Comparison of ENCODE assay signal across 9 mouse cellular contexts in genomic region chr12:112810092-112810885, GRCm38 (mm10). TPM values are rescaled to one million over a fixed set of nuclear protein-coding genes. Genes with fewer than 3 reads are reported as not detected.
DNase-seq lines count a peak whose midpoint lies in the region; ATAC-seq lines count a peak whose summit lies in the region.
"Had no signal": no experiment of that assay in that cellular context is flagged by ENCODE, and none has a peak within 500 bp of the region (broad histone marks: within the 10 kb centered on the region; RNA-seq: fewer than 3 reads in every experiment).

No protein-coding gene starts in this region.

- H3K9me3 ChIP-seq in limb, embryonic 12.5 days = no peaks in the 10 kb centered on the region
- no peaks in the 10 kb centered on the region for H3K9me3 ChIP-seq in limb, embryonic 10.5 days (replicated peaks)
- H3K9me3 ChIP-seq in embryonic facial prominence, embryonic 15.5 days (replicated peaks) = no peaks in the 10 kb centered on the region
- H3K9me3 ChIP-seq in hindbrain, embryonic 14.5 days (ENCODE audit: control insufficient read depth, low read length) = no peaks in the 10 kb centered on the region

- peaks cover 17% of the 10 kb centered on the region for H3K4me1 ChIP-seq in limb, embryonic 12.5 days (replicated peaks)
- peaks cover 26% of the 10 kb centered on the region for H3K4me1 ChIP-seq in limb, embryonic 10.5 days
- H3K4me1 ChIP-seq in embryonic facial prominence, embryonic 15.5 days = peaks cover 17% of the 10 kb centered on the region
- H3K4me1 ChIP-seq in hindbrain, embryonic 14.5 days (replicated peaks; ENCODE audit: control insufficient read depth, insufficient read depth, low read length) = peaks cover 17% of the 10 kb centered on the region

- H3K36me3 ChIP-seq in limb, embryonic 12.5 days = peaks cover 24% of the 10 kb centered on the region; the same call in 1 of the 2 replicates
- peaks cover 34% of the 10 kb centered on the region for H3K36me3 ChIP-seq in limb, embryonic 10.5 days
- H3K36me3 ChIP-seq in embryonic facial prominence, embryonic 15.5 days = peaks cover 8% of the 10 kb centered on the region; the same call in 1 of the 2 replicates
- peaks cover 31% of the 10 kb centered on the region for H3K36me3 ChIP-seq in hindbrain, embryonic 14.5 days (replicated peaks; ENCODE audit: control insufficient read depth, insufficient read depth)

- H3K4me2 ChIP-seq in limb, embryonic 12.5 days = peak overlapping the region; percentile 99; the same call in 1 of the 2 replicates
- peak overlapping the region; percentile 98; the same call in 1 of the 2 replicates for H3K4me2 ChIP-seq in embryonic facial prominence, embryonic 15.5 days (replicated peaks)
- peak overlapping the region; percentile 90 for H3K4me2 ChIP-seq in hindbrain, embryonic 14.5 days (replicated peaks)

- H3K27ac ChIP-seq in limb, embryonic 12.5 days = no peak overlapping the region
- no peak overlapping the region for H3K27ac ChIP-seq in limb, embryonic 10.5 days
- H3K27ac ChIP-seq in embryonic facial prominence, embryonic 15.5 days (replicated peaks) = no peak overlapping the region
- H3K27ac ChIP-seq in hindbrain, embryonic 14.5 days = no peak overlapping the region

- H3K4me3 ChIP-seq in limb, embryonic 12.5 days (replicated peaks) = peak overlapping the region; percentile 71; the same call in 1 of the 2 replicates
- no peak overlapping the region for H3K4me3 ChIP-seq in limb, embryonic 10.5 days
- peak overlapping the region; percentile 75; the same call in 1 of the 2 replicates for H3K4me3 ChIP-seq in embryonic facial prominence, embryonic 15.5 days (replicated peaks)
- no peak overlapping the region for H3K4me3 ChIP-seq in hindbrain, embryonic 14.5 days (replicated peaks; ENCODE audit: low read length)

- ATAC-seq in limb, embryonic 12.5 days (ENCODE audit: insufficient number of reproducible peaks, insufficient read depth, low FRiP score, low TSS enrichment, low read depth) = no peak
- ATAC-seq in embryonic facial prominence, embryonic 15.5 days (ENCODE audit: insufficient number of reproducible peaks, low FRiP score, low TSS enrichment, low read depth) = no peak
- no peak for ATAC-seq in hindbrain, embryonic 14.5 days (ENCODE audit: low FRiP score)

- H3K27me3 ChIP-seq in limb, embryonic 12.5 days = peaks cover 28% of the 10 kb centered on the region
- peaks cover 35% of the 10 kb centered on the region for H3K27me3 ChIP-seq in limb, embryonic 10.5 days (ENCODE audit: low read depth, poor library complexity, severe bottlenecking)
- H3K27me3 ChIP-seq in embryonic facial prominence, embryonic 15.5 days = no peaks in the 10 kb centered on the region
- H3K27me3 ChIP-seq in hindbrain, embryonic 14.5 days (ENCODE audit: control insufficient read depth, insufficient read depth, low read length) = no peaks in the 10 kb centered on the region
- H3K27me3 ChIP-seq: Patski had no signal

- no peak overlapping the region for H3K9ac ChIP-seq in limb, embryonic 12.5 days (replicated peaks)
- no peak overlapping the region; the same call in 1 of the 2 replicates for H3K9ac ChIP-seq in embryonic facial prominence, embryonic 15.5 days
- H3K9ac ChIP-seq in hindbrain, embryonic 14.5 days = peak overlapping the region; percentile 71; the same call in 1 of the 2 replicates

- DNase-seq in limb, embryonic 10.5 days (ENCODE audit: low spot score) = no peak
- no peak for DNase-seq in hindbrain, embryonic 14.5 days (ENCODE audit: low spot score)
- DNase-seq in natural killer cell, adult 2 months (ENCODE audit: low spot score in 2 of 2) = peak; percentile 43 to 70
- no peak for DNase-seq in adrenal gland, postnatal 4 days (ENCODE audit: low spot score in 2 of 2)
- DNase-seq in cerebellum, adult 9-10 months = no peak
- DNase-seq: kidney, adult 18-20 months had no signal

- 63% methylated on average over 19 of the region's 19 CpGs for WGBS in limb, embryonic 12.5 days
- WGBS in limb, embryonic 10.5 days = 71% methylated on average over 19 of the region's 19 CpGs
- WGBS in embryonic facial prominence, embryonic 15.5 days = 57% methylated on average over 19 of the region's 19 CpGs
- 62% methylated on average over 19 of the region's 19 CpGs for WGBS in hindbrain, embryonic 14.5 days

RNA-seq across cellular contexts. Expression of gene Clba1, which starts 1.6 kb away (rescaled TPM):
- 9.2 and 9.3 TPM in 2 replicates for polyA plus RNA-seq in limb, embryonic 12.5 days (2016; fragmentation: Nextera tagmentation; extraction: Ambion mirVana)
- polyA plus RNA-seq in limb, embryonic 10.5 days (2016; fragmentation: Nextera tagmentation; extraction: Ambion mirVana) = 7.9 and 8.4 TPM in 2 replicates
- polyA plus RNA-seq in embryonic facial prominence, embryonic 15.5 days (2015; fragmentation: Nextera tagmentation; extraction: Ambion mirVana) = 10.9 and 16.5 TPM in 2 replicates
- polyA plus RNA-seq in hindbrain, embryonic 14.5 days (2014; fragmentation: Nextera tagmentation; extraction: Ambion mirVana) = 20.2 and 21.0 TPM in 2 replicates
- total RNA-seq in adrenal gland, postnatal 4 days (2021) = 1 to 10 TPM; 8.2 to 10.0 TPM

RNA-seq across cellular contexts. Expression of gene Ahnak2, which starts 7.8 kb away (rescaled TPM):
- 0.23 and 0.26 TPM in 2 replicates for polyA plus RNA-seq in limb, embryonic 12.5 days (2016; fragmentation: Nextera tagmentation; extraction: Ambion mirVana)
- polyA plus RNA-seq in limb, embryonic 10.5 days (2016; fragmentation: Nextera tagmentation; extraction: Ambion mirVana) = 0.15 and 0.18 TPM in 2 replicates
- 8.5 and 10.3 TPM in 2 replicates for polyA plus RNA-seq in embryonic facial prominence, embryonic 15.5 days (2015; fragmentation: Nextera tagmentation; extraction: Ambion mirVana)
- 1.9 and 2.5 TPM in 2 replicates for polyA plus RNA-seq in hindbrain, embryonic 14.5 days (2014; fragmentation: Nextera tagmentation; extraction: Ambion mirVana)
- 10 to 100 TPM in 1 of 2 experiments, 1 to 10 TPM in 1; 9.8 to 12.0 TPM for total RNA-seq in adrenal gland, postnatal 4 days (2021)

RNA-seq across cellular contexts. Expression of gene Cdca4, which starts 18.9 kb away (rescaled TPM):
- 166 TPM in 2 replicates for polyA plus RNA-seq in limb, embryonic 12.5 days (2016; fragmentation: Nextera tagmentation; extraction: Ambion mirVana)
- polyA plus RNA-seq in limb, embryonic 10.5 days (2016; fragmentation: Nextera tagmentation; extraction: Ambion mirVana) = 204 and 206 TPM in 2 replicates
- 99.7 and 110 TPM in 2 replicates for polyA plus RNA-seq in embryonic facial prominence, embryonic 15.5 days (2015; fragmentation: Nextera tagmentation; extraction: Ambion mirVana)
- polyA plus RNA-seq in hindbrain, embryonic 14.5 days (2014; fragmentation: Nextera tagmentation; extraction: Ambion mirVana) = 39.1 and 43.4 TPM in 2 replicates
- 10 to 100 TPM; 31.1 to 32.5 TPM for total RNA-seq in adrenal gland, postnatal 4 days (2021)

RNA-seq across cellular contexts. Expression of gene Pld4, which starts 49.8 kb away (rescaled TPM):
- 3.1 and 4.4 TPM in 2 replicates for polyA plus RNA-seq in limb, embryonic 12.5 days (2016; fragmentation: Nextera tagmentation; extraction: Ambion mirVana)
- 2.1 and 3.5 TPM in 2 replicates for polyA plus RNA-seq in limb, embryonic 10.5 days (2016; fragmentation: Nextera tagmentation; extraction: Ambion mirVana)
- polyA plus RNA-seq in embryonic facial prominence, embryonic 15.5 days (2015; fragmentation: Nextera tagmentation; extraction: Ambion mirVana) = 13.4 and 15.3 TPM in 2 replicates
- polyA plus RNA-seq in hindbrain, embryonic 14.5 days (2014; fragmentation: Nextera tagmentation; extraction: Ambion mirVana) = 7.1 and 7.9 TPM in 2 replicates
- 10 to 100 TPM; 11.8 to 15.2 TPM for total RNA-seq in adrenal gland, postnatal 4 days (2021)

RNA-seq across cellular contexts. Expression of gene Gpr132, which starts 57.7 kb away (rescaled TPM):
- 0.08 TPM in 1 of 2 replicates, not detected in the other for polyA plus RNA-seq in limb, embryonic 12.5 days (2016; fragmentation: Nextera tagmentation; extraction: Ambion mirVana)
- 0.11 TPM in 1 of 2 replicates, not detected in the other for polyA plus RNA-seq in limb, embryonic 10.5 days (2016; fragmentation: Nextera tagmentation; extraction: Ambion mirVana)
- 0.35 and 0.41 TPM in 2 replicates for polyA plus RNA-seq in embryonic facial prominence, embryonic 15.5 days (2015; fragmentation: Nextera tagmentation; extraction: Ambion mirVana)
- polyA plus RNA-seq in hindbrain, embryonic 14.5 days (2014; fragmentation: Nextera tagmentation; extraction: Ambion mirVana) = not detected in 2 replicates
- under 1 TPM; 0.20 to 0.39 TPM for total RNA-seq in adrenal gland, postnatal 4 days (2021)
- polyA plus RNA-seq: Patski had no signal

Comparison
In these comparisons a context has a peak if more than half of its experiments do, and no peak if none do; other contexts are left out.
1. H3K4me3 ChIP-seq: peak in limb, embryonic 12.5 days (single experiment) and embryonic facial prominence, embryonic 15.5 days (single experiment); none in limb, embryonic 10.5 days (single experiment) and hindbrain, embryonic 14.5 days (single experiment).
2. DNase-seq: peak in natural killer cell, adult 2 months (2 of 2); none in limb, embryonic 10.5 days (single experiment), hindbrain, embryonic 14.5 days (single experiment), adrenal gland, postnatal 4 days (0 of 2) and cerebellum, adult 9-10 months (single experiment).
3. Peak in every context shown above with its lines, with median percentiles within 50 percentile points of each other: H3K4me2 ChIP-seq.